Mouse (Mus musculus): ENCODE measurements around the gene Mpzl1. TPM values are rescaled to one million over a fixed set of nuclear protein-coding genes. Genes with fewer than 3 reads are reported as not detected.
"Not testable (repeated sequence)": the region's sequence is repeated elsewhere in the genome, so short reads cannot be mapped to it uniquely, and the experiment has no call there.

Gene Mpzl1
- polyA plus RNA-seq (2015; fragmentation: Nextera tagmentation; extraction: Ambion mirVana), result 151 and 157 TPM in 2 replicates

- WGBS, result under 1% methylated on average over 54 of the region's 73 CpGs
- Histone ChIP-seq H3K4me1 (replicated peaks) (peaks cover 48% of the 10 kb centered on the region), H3K9me3 (no peaks in the 10 kb centered on the region), H3K9ac (peak within 1 kb of the TSS; percentile 91), H3K4me3 (peak within 1 kb of the TSS; percentile 82), H3K27me3 (no peaks in the 10 kb centered on the region), H3K27ac (peak within 1 kb of the TSS; percentile 96), H3K4me2 (peak within 1 kb of the TSS; percentile 63), H3K36me3 (no peaks in the 10 kb centered on the region)
- peak; percentile 100 for ATAC-seq (ENCODE audit: low FRiP score)
Measured at GRCm38 (mm10) chr1:165634151-165634884, at the start of gene Mpzl1. Gene Mpzl1, minus strand, starts transcription at chr1:165634538.

- no peak for ATAC-seq (ENCODE audit: low FRiP score)
- no peaks in the 10 kb centered on the region; the same call in 1 of the 2 replicates for H3K4me1 ChIP-seq (replicated peaks)
- H3K4me2 ChIP-seq, result no peak overlapping the region
- H3K9me3 ChIP-seq, result no peaks in the 10 kb centered on the region
- H3K27me3 ChIP-seq, result no peaks in the 10 kb centered on the region
- H3K27ac ChIP-seq, result no peak overlapping the region
- no peak overlapping the region for H3K4me3 ChIP-seq
- H3K36me3 ChIP-seq, result no peaks in the 10 kb centered on the region
- WGBS, result 82% methylated on average over 18 of the region's 18 CpGs
- no peak overlapping the region for H3K9ac ChIP-seq
Measured at GRCm38 (mm10) chr1:165682056-165682853, 47.9 kb upstream of the Mpzl1 start.

- H3K9me3 ChIP-seq, result no peaks in the 10 kb centered on the region
- H3K36me3 ChIP-seq, result no peaks in the 10 kb centered on the region
- H3K27ac ChIP-seq, result peak overlapping the region; percentile 14; the same call in 1 of the 2 replicates
- 71% methylated on average over 13 of the region's 13 CpGs for WGBS
- no peaks in the 10 kb centered on the region for H3K4me1 ChIP-seq (replicated peaks)
- no peak overlapping the region for H3K4me2 ChIP-seq
- no peak overlapping the region for H3K4me3 ChIP-seq
- H3K9ac ChIP-seq, result no peak overlapping the region
- no peak for ATAC-seq (ENCODE audit: low FRiP score)
- H3K27me3 ChIP-seq, result no peaks in the 10 kb centered on the region
Measured at GRCm38 (mm10) chr1:165681045-165681794, 46.9 kb upstream of the Mpzl1 start.

GRCm38 (mm10) chr1:165680086-165680485 lies 45.7 kb upstream of the Mpzl1 start:
- H3K27ac ChIP-seq; H3K27me3 ChIP-seq; H3K4me3 ChIP-seq; H3K9ac ChIP-seq; H3K9me3 ChIP-seq; H3K4me2 ChIP-seq; H3K4me1 ChIP-seq (replicated peaks); H3K36me3 ChIP-seq; ATAC-seq (ENCODE audit: low FRiP score): not testable (repeated sequence)

GRCm38 (mm10) chr1:165679618-165679997 lies 45.3 kb upstream of the Mpzl1 start:
- Histone ChIP-seq H3K4me1 (replicated peaks) (no peaks in the 10 kb centered on the region), H3K4me3 (no peak overlapping the region), H3K9me3 (no peaks in the 10 kb centered on the region), H3K4me2 (no peak overlapping the region), H3K27ac (no peak overlapping the region), H3K9ac (no peak overlapping the region), H3K27me3 (no peaks in the 10 kb centered on the region), H3K36me3 (no peaks in the 10 kb centered on the region)
- WGBS, result 36% methylated on average over 3 of the region's 3 CpGs
- no peak for ATAC-seq (ENCODE audit: low FRiP score)

- Histone ChIP-seq H3K27me3 (no peaks in the 10 kb centered on the region), H3K9me3 (no peaks in the 10 kb centered on the region), H3K4me1 (replicated peaks) (no peaks in the 10 kb centered on the region), H3K4me2 (no peak overlapping the region), H3K4me3 (no peak overlapping the region), H3K27ac (no peak overlapping the region), H3K9ac (no peak overlapping the region), H3K36me3 (no peaks in the 10 kb centered on the region)
- no peak for ATAC-seq (ENCODE audit: low FRiP score)
- 62% methylated on average over 15 of the region's 15 CpGs for WGBS
Measured at GRCm38 (mm10) chr1:165678861-165679617, 44.7 kb upstream of the Mpzl1 start.

- no peaks in the 10 kb centered on the region for H3K27me3 ChIP-seq
- H3K9ac ChIP-seq, result no peak overlapping the region
- H3K27ac ChIP-seq, result no peak overlapping the region
- H3K9me3 ChIP-seq, result no peaks in the 10 kb centered on the region
- no peaks in the 10 kb centered on the region for H3K4me1 ChIP-seq (replicated peaks)
- H3K4me3 ChIP-seq, result no peak overlapping the region
- 63% methylated on average over 4 of the region's 4 CpGs for WGBS
- no peaks in the 10 kb centered on the region for H3K36me3 ChIP-seq
- ATAC-seq (ENCODE audit: low FRiP score), result no peak
- H3K4me2 ChIP-seq, result no peak overlapping the region
Measured at GRCm38 (mm10) chr1:165677558-165677957, 43.2 kb upstream of the Mpzl1 start.

GRCm38 (mm10) chr1:165676993-165677392 lies 42.7 kb upstream of the Mpzl1 start:
- no peak overlapping the region for H3K9ac ChIP-seq
- no peak overlapping the region for H3K27ac ChIP-seq
- no peaks in the 10 kb centered on the region for H3K36me3 ChIP-seq
- H3K27me3 ChIP-seq, result no peaks in the 10 kb centered on the region
- 72% methylated on average over 3 of the region's 3 CpGs for WGBS
- H3K4me3 ChIP-seq, result no peak overlapping the region
- no peak for ATAC-seq (ENCODE audit: low FRiP score)
- H3K9me3 ChIP-seq, result no peaks in the 10 kb centered on the region
- no peaks in the 10 kb centered on the region for H3K4me1 ChIP-seq (replicated peaks)
- no peak overlapping the region for H3K4me2 ChIP-seq

- WGBS, result 93% methylated on average over 9 of the region's 9 CpGs
- Histone ChIP-seq H3K4me3 (no peak overlapping the region), H3K27ac (no peak overlapping the region), H3K4me1 (replicated peaks) (no peaks in the 10 kb centered on the region), H3K27me3 (no peaks in the 10 kb centered on the region), H3K9me3 (no peaks in the 10 kb centered on the region), H3K9ac (no peak overlapping the region), H3K4me2 (no peak overlapping the region), H3K36me3 (no peaks in the 10 kb centered on the region)
- no peak for ATAC-seq (ENCODE audit: low FRiP score)
Measured at GRCm38 (mm10) chr1:165675167-165675566, 40.8 kb upstream of the Mpzl1 start.

- no peaks in the 10 kb centered on the region for H3K9me3 ChIP-seq
- ATAC-seq (ENCODE audit: low FRiP score), result no peak
- no peak overlapping the region for H3K4me2 ChIP-seq
- H3K27ac ChIP-seq, result no peak overlapping the region
- H3K9ac ChIP-seq, result no peak overlapping the region
- H3K4me1 ChIP-seq (replicated peaks), result 0 out of 2 replicates have a peak, but pooled peaks cover 4% of the 10 kb centered on the region
- no peaks in the 10 kb centered on the region for H3K36me3 ChIP-seq
- H3K27me3 ChIP-seq, result no peaks in the 10 kb centered on the region
- 77% methylated on average over 9 of the region's 9 CpGs for WGBS
- H3K4me3 ChIP-seq, result no peak overlapping the region
Measured at GRCm38 (mm10) chr1:165672355-165672754, 38.0 kb upstream of the Mpzl1 start.

GRCm38 (mm10) chr1:165670056-165670455 lies 35.7 kb upstream of the Mpzl1 start:
- no peaks in the 10 kb centered on the region for H3K36me3 ChIP-seq
- 85% methylated on average over 6 of the region's 6 CpGs for WGBS
- H3K4me1 ChIP-seq (replicated peaks), result 0 out of 2 replicates have a peak, but pooled peaks cover 4% of the 10 kb centered on the region
- H3K27me3 ChIP-seq, result no peaks in the 10 kb centered on the region
- no peak overlapping the region for H3K9ac ChIP-seq
- H3K9me3 ChIP-seq, result no peaks in the 10 kb centered on the region
- no peak for ATAC-seq (ENCODE audit: low FRiP score)
- no peak overlapping the region for H3K4me2 ChIP-seq
- H3K4me3 ChIP-seq, result no peak overlapping the region
- H3K27ac ChIP-seq, result no peak overlapping the region
